Mouse (Mus musculus) testis, adult 2 months (tissue): ENCODE measurements around the gene Ski.

Experiments
- CTCF ChIP-seq: fragments of 200-500 bp; IDR thresholded peaks from 2 replicates; pipeline ENCODE4 v1.5.1; 2012; ENCODE audit warnings: low read depth, mild to moderate bottlenecking, inconsistent platforms, low read length, moderate library complexity; ENCODE audit not compliant: control insufficient read depth, insufficient read depth, insufficient replicate concordance
- POLR2A ChIP-seq: fragments of 200-500 bp; IDR thresholded peaks from 2 replicates; pipeline ENCODE4 v1.6.1; 2012; ENCODE audit warnings: low read depth, mild to moderate bottlenecking, inconsistent platforms, low read length, moderate library complexity; ENCODE audit not compliant: control insufficient read depth

DNA sequence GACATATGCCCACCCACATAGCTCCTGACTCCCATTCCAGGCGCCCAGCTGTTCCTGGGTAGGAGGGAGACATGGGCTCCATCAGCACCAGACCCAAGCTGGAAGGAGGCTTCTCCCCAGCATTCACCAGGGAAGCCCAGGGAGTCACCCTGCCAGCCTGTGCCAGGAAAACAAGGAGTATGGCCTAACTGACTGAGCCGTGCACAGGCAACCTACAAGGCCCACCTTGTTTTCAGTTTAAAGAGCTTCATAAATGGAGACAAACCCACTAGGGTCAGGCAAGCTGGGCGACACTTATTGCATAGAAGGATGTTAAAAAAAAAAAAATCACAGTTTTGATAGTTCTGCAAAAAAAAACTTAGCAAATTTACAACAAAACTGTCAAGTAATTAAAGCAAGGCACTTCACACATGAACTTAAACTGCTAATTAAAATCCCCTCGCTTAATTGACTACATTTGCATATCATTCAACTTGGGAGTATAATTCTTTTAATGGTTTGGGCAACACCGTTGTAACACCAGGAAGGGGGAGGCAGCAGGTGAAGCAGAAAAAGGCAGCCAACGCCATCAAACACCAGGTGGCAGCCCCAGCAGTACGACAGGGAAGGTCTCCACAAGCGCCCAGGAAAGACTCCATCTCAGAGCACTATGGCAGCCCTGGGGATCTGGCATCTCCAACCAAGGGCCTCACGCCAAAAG is 9.2 kb downstream of the Ski start:
- TF ChIP-seq CTCF (no peak), POLR2A (no peak)
